Mouse (Mus musculus) Patski (cell line): ENCODE results near the gene Cachd1. TPM values are rescaled to one million over a fixed set of nuclear protein-coding genes. Genes with fewer than 3 reads are reported as not detected.

Experiments used
- ATAC-seq: fragments of 100-300 bp; one replicate; pipeline ENCODE4 v1.8.0; 2021
- CTCF ChIA-PET: fragments of 350-600 bp; sonication (Branson Sonifier 250); formaldehyde crosslinking; loops from one replicate; lab custom pipeline; 2022; ENCODE audit warnings: inconsistent platforms; lab: Charles Lee
- POLR2A ChIA-PET: fragments of 350-600 bp; sonication (Branson Sonifier 250); formaldehyde crosslinking; loops from one replicate; lab custom pipeline; 2022; ENCODE audit warnings: antibody characterized with exemption, inconsistent platforms; lab: Charles Lee
- DNase-seq: peaks from one replicate; pipeline ENCODE4 v3.0.0-alpha.2; 2011; ENCODE audit warnings: low read depth, low spot score
- H3K27me3 ChIP-seq: fragments of 371-371 bp; one replicate; pipeline ENCODE4 v1.5.1; 2021
- CTCF ChIP-seq: fragments of 100-300 bp; IDR thresholded peaks from one replicate; pipeline ENCODE4 v1.5.1; 2021
- in situ Hi-C: fragments of 300-500 bp; cut with MboI; formaldehyde crosslinking; loops from 3 replicates; pipeline ENCODE4 v1.11.1; 2018; ENCODE audit warnings: low pct_unique_long_range_greater_than_20kb, mixed read lengths
- polyA plus RNA-seq: library from polyadenylated mRNA; unstranded; gene quantifications from one replicate; pipeline ENCODE4 v1.2.3, GENCODE M21; 2021

Cachd1 gene
- polyA plus RNA-seq, 1 experiment from 2014 or later: 16.6 TPM

- DNase-seq: no peak
- ATAC-seq: no peak
- TF ChIP-seq CTCF: no peak
- no peaks in the 10 kb centered on the region for H3K27me3 ChIP-seq
- CTCF ChIA-PET: no interaction called here
- in situ Hi-C loops: no loop called here
- POLR2A ChIA-PET: no interaction called here
Measured at GRCm38 (mm10) chr4:100863861-100864428, 87.5 kb downstream of the Cachd1 start.

GRCm38 (mm10) chr4:100865423-100865822 lies 88.9 kb downstream of the Cachd1 start:
- ChIA-PET POLR2A (no interaction called here), CTCF (no interaction called here)
- ATAC-seq (no peak), DNase-seq (no peak)
- TF ChIP-seq CTCF: no peak
- in situ Hi-C loops: no loop called here
- no peaks in the 10 kb centered on the region for H3K27me3 ChIP-seq

- CTCF ChIA-PET: no interaction called here
- ATAC-seq: no peak
- POLR2A ChIA-PET: interaction anchor here (0.6 kb wide), 1 partner anchor 145 kb away, joined by 3 read pairs; no protein-coding TSS in a partner anchor
- no peak for TF ChIP-seq CTCF
- no peak for DNase-seq
- in situ Hi-C loops: no loop called here
- no peaks in the 10 kb centered on the region for H3K27me3 ChIP-seq
Measured at GRCm38 (mm10) chr4:100865962-100866703, 89.7 kb downstream of the Cachd1 start.

- ChIA-PET POLR2A (no interaction called here), CTCF (no interaction called here)
- no peak for TF ChIP-seq CTCF
- peak; percentile 85 for ATAC-seq
- in situ Hi-C loops: no loop called here
- H3K27me3 ChIP-seq: no peaks in the 10 kb centered on the region
- peak; percentile 81 for DNase-seq
Measured at GRCm38 (mm10) chr4:100877351-100877750, 100.9 kb downstream of the Cachd1 start.

GRCm38 (mm10) chr4:100879414-100879813 lies 102.9 kb downstream of the Cachd1 start:
- CTCF ChIA-PET: interaction anchor here (1.2 kb wide), 1 partner anchor 10 kb away, joined by 3 read pairs; no protein-coding TSS in a partner anchor
- ATAC-seq (no peak), DNase-seq (no peak)

GRCm38 (mm10) chr4:100880075-100880474 lies 103.6 kb downstream of the Cachd1 start:
- no peaks in the 10 kb centered on the region for H3K27me3 ChIP-seq
- no peak for ATAC-seq
- in situ Hi-C loops: no loop called here
- no peak for DNase-seq
- ChIA-PET POLR2A (no interaction called here), CTCF (interaction anchor here (1.2 to 1.7 kb wide), 2 partner anchors 10 to 30 kb away, joined by 3 to 4 read pairs; no protein-coding TSS in a partner anchor)
- no peak for TF ChIP-seq CTCF

More at GRCm38 (mm10) chr4:100879414-100879813, 102.9 kb downstream of the Cachd1 start:
- H3K27me3 ChIP-seq: no peaks in the 10 kb centered on the region
- POLR2A ChIA-PET: no interaction called here
- in situ Hi-C loops: no loop called here
- no peak for TF ChIP-seq CTCF

- ATAC-seq (no peak), DNase-seq (peak; percentile 63)
- no peak for TF ChIP-seq CTCF
- CTCF ChIA-PET: interaction anchor here (1.4 kb wide), 1 partner anchor 9 kb away, joined by 3 read pairs; no protein-coding TSS in a partner anchor
- no peaks in the 10 kb centered on the region for H3K27me3 ChIP-seq
- POLR2A ChIA-PET: no interaction called here
- in situ Hi-C loops: no loop called here
Measured at GRCm38 (mm10) chr4:100885793-100886742, 109.6 kb downstream of the Cachd1 start.

GRCm38 (mm10) chr4:100886743-100887416 lies 110.4 kb downstream of the Cachd1 start:
- CTCF ChIA-PET: no interaction called here
- no peak for ATAC-seq
- in situ Hi-C loops: no loop called here
- no peaks in the 10 kb centered on the region for H3K27me3 ChIP-seq
- DNase-seq: no peak
- POLR2A ChIA-PET: no interaction called here
- TF ChIP-seq CTCF: no peak

GRCm38 (mm10) chr4:100890106-100890970 lies 113.9 kb downstream of the Cachd1 start:
- TF ChIP-seq CTCF: no peak
- ATAC-seq: no peak
- H3K27me3 ChIP-seq: no peaks in the 10 kb centered on the region
- CTCF ChIA-PET: no interaction called here
- in situ Hi-C loops: no loop called here
- no peak for DNase-seq
- POLR2A ChIA-PET: no interaction called here
